Mouse (Mus musculus) kidney, postnatal 0 days (tissue): ENCODE data around the gene Patj. TPM values are rescaled to one million over a fixed set of nuclear protein-coding genes. Genes with fewer than 3 reads are reported as not detected.
A peak's percentile ranks its signal among the peaks of the same experiment; 100 is the strongest.

Source experiments
- ATAC-seq: fragments of 200-750 bp; cut with Nextera tagmentation; replicated peaks from 2 replicates; pipeline ENCODE4 v1.8.0; 2017; ENCODE audit warnings: low read depth, moderate number of reproducible peaks, moderate TSS enrichment, moderate library complexity; ENCODE audit not compliant: low FRiP score
- DNase-seq: peaks from one replicate; pipeline ENCODE4 v3.0.0-alpha.2; 2016; ENCODE audit warnings: low spot score
- H3K27ac ChIP-seq: fragments of 300-500 bp; sonication (generic); 2 replicates; pipeline ENCODE4 v1.5.1; 2014; ENCODE audit warnings: mild to moderate bottlenecking
- H3K27me3 ChIP-seq: fragments of 300-500 bp; sonication (generic); 2 replicates; pipeline ENCODE4 v1.6.1; 2014; ENCODE audit warnings: low read length, mixed read lengths; ENCODE audit not compliant: insufficient read depth
- H3K36me3 ChIP-seq: fragments of 300-500 bp; sonication (generic); 2 replicates; pipeline ENCODE4 v1.6.1; 2014; ENCODE audit warnings: low read length, mixed read lengths; ENCODE audit not compliant: insufficient read depth
- H3K4me1 ChIP-seq: fragments of 300-500 bp; sonication (generic); replicated peaks from 2 replicates; pipeline ENCODE4 v1.6.1; 2014; ENCODE audit warnings: antibody characterized with exemption, low read length, mixed read lengths; ENCODE audit not compliant: insufficient read depth
- H3K4me2 ChIP-seq: fragments of 300-500 bp; sonication (generic); 2 replicates; pipeline ENCODE4 v1.6.1; 2014; ENCODE audit warnings: mild to moderate bottlenecking, low read length, moderate library complexity, mixed read lengths
- H3K4me3 ChIP-seq: fragments of 300-500 bp; sonication (generic); replicated peaks from 2 replicates; pipeline ENCODE4 v1.5.1; 2014; ENCODE audit warnings: low read depth, low read length
- H3K9ac ChIP-seq: fragments of 300-500 bp; sonication (generic); 2 replicates; pipeline ENCODE4 v1.6.1; 2014; ENCODE audit warnings: low read depth, low read length
- H3K9me3 ChIP-seq: fragments of 300-500 bp; sonication (generic); replicated peaks from 2 replicates; pipeline ENCODE4 v1.6.1; 2016; ENCODE audit warnings: low read length, inconsistent platforms, mixed read lengths
- CTCF ChIP-seq: IDR thresholded peaks from 2 replicates; pipeline ENCODE4 v1.5.1; 2016; ENCODE audit warnings: antibody characterized with exemption, low read depth, mild to moderate bottlenecking, moderate library complexity
- WGBS: fragments of 180-500 bp; shearing (Covaris S2); extraction: QIAGEN DNeasy Blood & Tissue Kit; methylation state at CpG from one replicate; pipeline ENCODE4 v1.1.7; 2014; 5-methylcytosine and 5-hydroxymethylcytosine counted together
- polyA plus RNA-seq: library from polyadenylated mRNA; unstranded; fragments of >200 nt; fragmentation: Nextera tagmentation; extraction: Ambion mirVana; gene quantifications from 2 replicates; pipeline ENCODE4 v1.2.1, GENCODE M21; 2015

Patj gene
- polyA plus RNA-seq, 1 experiment from 2014 or later: 15.2 TPM

GRCm38 (mm10) chr4:98535446-98535845 is 139.9 kb downstream of the Patj start:
- ATAC-seq: no peak
- 86% methylated on average over 3 of the region's 3 CpGs for WGBS

GRCm38 (mm10) chr4:98541591-98541990 is 146.0 kb downstream of the Patj start:
- ATAC-seq (no peak), DNase-seq (no peak)
- H3K27ac ChIP-seq: no peak overlapping the region
- H3K27me3 ChIP-seq: no peaks in the 10 kb centered on the region
- no peak overlapping the region for H3K9ac ChIP-seq
- no peak overlapping the region for H3K4me2 ChIP-seq
- no peaks in the 10 kb centered on the region for H3K36me3 ChIP-seq
- WGBS: 87% methylated on average over 2 of the region's 2 CpGs
- H3K4me1 ChIP-seq: no peaks in the 10 kb centered on the region
- H3K4me3 ChIP-seq: no peak overlapping the region
- H3K9me3 ChIP-seq: no peaks in the 10 kb centered on the region
- TF ChIP-seq CTCF: no peak

More at GRCm38 (mm10) chr4:98535446-98535845, 139.9 kb downstream of the Patj start:
- Histone ChIP-seq H3K4me1 (no peaks in the 10 kb centered on the region), H3K4me3 (no peak overlapping the region), H3K9ac (no peak overlapping the region), H3K27me3 (no peaks in the 10 kb centered on the region), H3K27ac (no peak overlapping the region), H3K36me3 (no peaks in the 10 kb centered on the region), H3K4me2 (no peak overlapping the region), H3K9me3 (no peaks in the 10 kb centered on the region)
- no peak for TF ChIP-seq CTCF
- no peak for DNase-seq

GRCm38 (mm10) chr4:98543001-98543400 is 147.4 kb downstream of the Patj start:
- 82% methylated on average over 3 of the region's 3 CpGs for WGBS
- DNase-seq (no peak), ATAC-seq (no peak)

GRCm38 (mm10) chr4:98545376-98545775 is 149.8 kb downstream of the Patj start:
- peak; percentile 65 for DNase-seq
- Histone ChIP-seq H3K4me2 (no peak overlapping the region), H3K9ac (no peak overlapping the region), H3K36me3 (no peaks in the 10 kb centered on the region), H3K9me3 (no peaks in the 10 kb centered on the region), H3K27ac (no peak overlapping the region), H3K4me1 (no peaks in the 10 kb centered on the region), H3K27me3 (no peaks in the 10 kb centered on the region), H3K4me3 (no peak overlapping the region)
- 20% methylated on average over 1 of the region's 1 CpGs for WGBS
- 0 out of 2 replicates have a peak, but pooled peaks have one; percentile 61 for ATAC-seq
- peak; percentile 70 for TF ChIP-seq CTCF

More at GRCm38 (mm10) chr4:98543001-98543400, 147.4 kb downstream of the Patj start:
- Histone ChIP-seq H3K4me1 (no peaks in the 10 kb centered on the region), H3K27me3 (no peaks in the 10 kb centered on the region), H3K4me3 (no peak overlapping the region), H3K27ac (no peak overlapping the region), H3K9ac (no peak overlapping the region), H3K9me3 (no peaks in the 10 kb centered on the region), H3K4me2 (no peak overlapping the region), H3K36me3 (no peaks in the 10 kb centered on the region)
- no peak for TF ChIP-seq CTCF

- H3K36me3 ChIP-seq: no peaks in the 10 kb centered on the region
- 65% methylated on average over 12 of the region's 12 CpGs for WGBS
- no peak overlapping the region for H3K4me2 ChIP-seq
- no peaks in the 10 kb centered on the region for H3K27me3 ChIP-seq
- no peaks in the 10 kb centered on the region for H3K9me3 ChIP-seq
- TF ChIP-seq CTCF: no peak
- DNase-seq (no peak), ATAC-seq (no peak)
- no peak overlapping the region for H3K4me3 ChIP-seq
- no peak overlapping the region for H3K27ac ChIP-seq
- no peak overlapping the region for H3K9ac ChIP-seq
- no peaks in the 10 kb centered on the region for H3K4me1 ChIP-seq
Measured at GRCm38 (mm10) chr4:98546456-98547176, 151.0 kb downstream of the Patj start.

DNA sequence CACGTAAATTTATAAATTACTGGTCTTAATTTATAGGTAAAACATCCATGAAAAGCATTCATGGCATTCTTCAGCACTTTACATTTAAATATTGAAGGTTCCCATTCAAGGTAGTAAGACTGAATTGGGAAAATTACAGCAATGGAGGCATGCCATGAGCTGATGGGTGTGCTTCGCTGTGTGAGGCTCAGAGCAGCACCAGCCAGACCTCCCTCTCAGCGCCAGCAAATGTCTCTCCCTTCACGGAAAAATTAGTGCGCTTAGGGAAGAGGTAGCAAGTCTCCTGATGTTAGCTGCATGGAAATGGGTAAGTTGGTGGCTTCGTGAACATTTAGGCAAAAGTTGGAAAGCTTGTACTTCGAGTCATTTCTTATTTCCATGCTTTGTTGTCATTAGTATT is 153.9 kb downstream of the Patj start:
- Histone ChIP-seq H3K4me1 (no peaks in the 10 kb centered on the region), H3K4me3 (no peak overlapping the region), H3K9me3 (no peaks in the 10 kb centered on the region), H3K27me3 (no peaks in the 10 kb centered on the region), H3K36me3 (no peaks in the 10 kb centered on the region), H3K27ac (no peak overlapping the region), H3K4me2 (no peak overlapping the region), H3K9ac (no peak overlapping the region)
- no peak for TF ChIP-seq CTCF
- ATAC-seq: no peak
- WGBS: 88% methylated on average over 7 of the region's 7 CpGs
- DNase-seq: no peak
